Mouse (Mus musculus): ENCODE results near the gene Gsn.

The Gsn gene

DNA sequence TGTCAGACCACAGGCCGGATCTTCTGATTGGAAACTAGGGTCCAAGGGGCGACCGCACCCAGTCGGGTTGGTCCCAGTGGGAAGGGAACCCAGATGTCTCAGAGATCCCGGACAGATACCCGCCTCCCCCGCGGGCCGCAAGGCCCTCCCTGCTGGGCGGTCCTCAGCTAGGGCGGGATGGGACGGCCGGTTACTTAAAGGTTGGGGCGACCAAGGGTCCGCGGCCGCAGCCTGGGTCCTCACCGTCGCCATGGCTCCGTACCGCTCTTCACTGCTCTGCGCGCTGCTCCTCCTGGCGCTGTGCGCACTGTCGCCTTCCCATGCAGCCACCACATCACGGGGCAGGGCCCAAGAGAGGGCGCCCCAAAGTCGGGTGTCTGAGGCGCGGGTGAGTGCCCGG, 26.0 kb downstream of the Gsn start:
- DNase-seq = peak; percentile 79

DNA sequence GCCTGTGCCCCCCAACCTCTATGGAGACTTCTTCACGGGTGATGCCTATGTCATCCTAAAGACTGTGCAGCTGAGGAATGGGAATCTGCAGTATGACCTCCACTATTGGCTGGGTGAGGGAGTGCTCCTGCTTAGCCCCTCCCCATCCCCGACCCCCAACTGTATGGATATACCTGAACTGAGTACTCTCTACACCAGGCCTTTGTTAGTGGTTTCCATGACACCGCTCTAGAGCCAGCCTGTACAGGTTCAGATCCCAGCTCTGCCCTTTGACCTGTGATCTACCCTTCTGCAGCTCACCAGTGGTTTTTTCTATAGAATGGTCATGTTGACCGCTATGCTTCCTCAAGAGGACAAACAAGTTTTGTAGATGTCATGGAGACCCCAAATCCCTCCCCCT, 27.8 kb downstream of the Gsn start:
- DNase-seq = no peak

GRCm38 (mm10) chr2:35285209-35285608, 29.0 kb downstream of the Gsn start:
- no peak for DNase-seq

GRCm38 (mm10) chr2:35287017-35287620, 30.9 kb downstream of the Gsn start:
- peak; percentile 88 for DNase-seq

GRCm38 (mm10) chr2:35288758-35289635, 32.8 kb downstream of the Gsn start:
- peak; percentile 93 for DNase-seq

DNA sequence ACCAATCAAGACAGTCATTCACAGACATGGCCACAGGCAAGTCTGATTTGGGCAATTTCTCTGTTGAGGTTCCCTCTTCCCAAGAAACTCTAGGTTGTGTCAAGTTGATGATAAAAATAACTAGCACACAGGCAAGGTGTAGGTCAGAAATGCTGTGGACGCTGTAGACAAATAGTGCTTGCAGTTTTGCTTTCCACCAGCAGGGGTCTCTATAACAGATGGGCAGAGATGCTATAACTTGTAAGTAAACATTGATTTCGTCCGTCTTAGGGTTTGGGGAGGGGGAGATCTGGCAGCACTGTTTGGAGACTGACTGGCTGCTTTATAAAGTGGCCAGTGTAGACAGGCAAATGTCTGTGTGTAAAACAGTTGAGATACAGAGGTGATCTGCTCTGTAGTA, 35.7 kb downstream of the Gsn start:
- DNase-seq = peak; percentile 79

DNA sequence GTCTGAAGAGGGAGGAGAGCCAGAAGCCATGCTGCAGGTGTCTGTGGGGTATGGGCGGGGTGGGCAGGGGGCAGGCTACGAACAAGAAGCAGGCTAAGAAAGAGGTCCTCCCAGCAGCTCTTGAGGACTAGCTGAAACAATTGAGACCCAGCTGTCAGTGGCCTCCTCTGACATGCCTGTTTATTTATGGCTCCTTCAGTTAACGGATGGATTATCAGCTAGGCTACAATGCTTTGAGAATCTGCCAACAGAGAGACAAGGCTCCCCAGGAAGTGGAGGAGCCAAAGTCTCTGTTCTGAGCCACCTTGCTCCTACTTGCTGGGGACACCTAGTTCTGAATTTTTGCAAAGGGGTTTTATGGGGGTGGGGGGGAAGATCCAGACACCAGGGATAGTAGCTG, 36.5 kb downstream of the Gsn start:
- no peak for DNase-seq

DNA sequence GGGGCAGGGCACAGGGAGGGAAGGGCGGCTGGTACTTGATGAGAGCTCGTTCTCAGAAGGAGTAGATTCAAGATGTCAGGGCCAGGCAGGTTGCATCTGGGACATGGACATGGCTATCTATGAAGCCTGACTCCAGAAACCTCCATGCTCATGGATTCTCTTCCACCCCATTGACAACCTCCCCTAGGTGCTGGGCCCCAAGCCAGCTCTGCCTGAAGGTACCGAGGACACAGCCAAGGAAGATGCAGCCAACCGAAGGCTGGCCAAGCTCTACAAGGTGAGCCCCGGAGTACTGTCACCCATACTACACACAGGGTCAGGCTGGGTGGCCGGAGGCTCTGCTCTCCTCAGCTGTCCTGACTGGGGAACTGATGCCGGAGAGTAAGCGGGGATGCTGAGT, 37.1 kb downstream of the Gsn start:
- DNase-seq = no peak

- DNase-seq = peak; percentile 90
Observed at GRCm38 (mm10) chr2:35297703-35298332, 41.6 kb downstream of the Gsn start.

- no peak for DNase-seq
Observed at GRCm38 (mm10) chr2:35299437-35299836, 43.3 kb downstream of the Gsn start.

DNA sequence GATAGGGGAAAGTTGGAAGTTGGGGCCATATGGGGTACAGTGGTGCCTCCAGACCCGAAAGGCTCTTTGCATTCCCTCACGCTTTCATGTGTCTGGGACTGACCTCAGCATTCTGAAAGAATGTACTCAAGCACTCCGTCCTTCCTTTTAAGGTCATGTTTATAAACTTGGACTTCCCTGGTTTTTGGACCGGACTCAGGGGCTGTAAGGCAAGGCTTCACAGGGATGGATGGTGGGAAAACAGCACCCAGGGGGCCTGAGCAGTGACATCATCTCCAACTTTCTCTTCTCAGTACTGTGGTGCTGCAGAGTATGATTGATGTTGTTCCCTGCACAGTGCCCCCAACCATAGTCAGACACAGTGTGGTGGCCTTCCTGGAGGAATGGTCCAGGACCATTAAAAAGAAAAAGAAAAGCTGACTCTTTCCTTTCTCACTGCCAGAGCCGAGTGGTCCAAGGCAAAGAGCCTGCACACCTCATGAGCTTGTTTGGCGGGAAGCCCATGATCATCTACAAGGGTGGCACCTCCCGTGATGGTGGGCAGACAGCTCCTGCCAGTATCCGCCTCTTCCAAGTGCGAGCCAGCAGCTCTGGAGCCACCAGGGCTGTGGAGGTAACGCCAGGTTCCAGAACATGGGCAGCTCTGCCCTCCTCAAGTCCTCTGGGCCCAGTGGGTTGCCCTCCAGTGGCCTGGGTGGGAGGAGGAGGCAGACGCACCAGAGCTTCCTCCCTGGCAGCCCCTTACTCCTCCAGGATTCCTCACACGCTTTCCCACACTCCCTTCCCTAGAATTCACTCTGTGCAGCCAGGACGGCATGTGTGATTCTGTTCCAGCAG, 46.1 kb downstream of the Gsn start:
- DNase-seq = peak; percentile 39

GRCm38 (mm10) chr2:35308166-35308565, 52.0 kb downstream of the Gsn start:
- peak; percentile 59 for DNase-seq

GRCm38 (mm10) chr2:35309906-35310493, 53.8 kb downstream of the Gsn start:
- DNase-seq = no peak

GRCm38 (mm10) chr2:35314300-35314699, 58.1 kb downstream of the Gsn start:
- no peak for DNase-seq

- no peak for DNase-seq
Observed at GRCm38 (mm10) chr2:35317604-35318003, 61.4 kb downstream of the Gsn start.

DNA sequence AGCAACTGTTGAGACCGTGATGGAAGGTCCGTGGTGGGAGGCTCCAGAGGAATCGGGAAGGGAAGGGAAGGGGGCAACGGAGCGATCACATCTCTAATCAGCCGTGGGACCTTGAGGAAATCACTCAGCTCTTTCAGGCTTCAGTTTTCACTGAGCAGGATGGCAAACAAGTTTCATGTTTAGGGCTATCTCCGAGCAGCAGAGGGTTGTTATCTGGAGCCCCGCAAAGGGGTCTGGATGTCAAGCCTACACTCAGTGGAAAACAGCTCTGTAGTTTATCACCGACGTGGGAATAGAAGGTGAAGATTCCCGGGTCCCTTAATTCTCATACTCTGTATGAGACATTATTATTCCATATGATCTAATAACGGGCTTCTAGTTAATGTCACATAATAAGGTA, 62.2 kb downstream of the Gsn start:
- DNase-seq = no peak

DNA sequence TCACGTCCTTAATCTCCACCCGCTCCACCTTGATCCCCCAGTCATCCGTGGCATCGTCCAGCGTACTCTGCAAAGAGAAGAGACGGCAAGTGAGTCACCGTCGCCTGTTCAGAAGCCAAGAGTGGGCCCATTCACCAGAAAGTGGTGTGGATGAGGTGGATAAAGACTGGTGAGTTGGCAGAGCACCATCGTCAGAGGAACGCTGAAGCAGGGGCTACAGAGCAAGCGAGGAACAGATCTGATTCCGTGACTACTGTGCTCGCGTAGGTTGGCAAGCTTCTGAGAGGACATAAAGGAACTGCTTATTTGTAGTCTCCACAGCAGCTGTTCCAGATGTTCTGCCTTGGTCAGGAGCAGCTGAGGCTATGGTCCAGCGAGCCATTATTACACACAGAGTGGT, 64.2 kb downstream of the Gsn start:
- DNase-seq = no peak

DNA sequence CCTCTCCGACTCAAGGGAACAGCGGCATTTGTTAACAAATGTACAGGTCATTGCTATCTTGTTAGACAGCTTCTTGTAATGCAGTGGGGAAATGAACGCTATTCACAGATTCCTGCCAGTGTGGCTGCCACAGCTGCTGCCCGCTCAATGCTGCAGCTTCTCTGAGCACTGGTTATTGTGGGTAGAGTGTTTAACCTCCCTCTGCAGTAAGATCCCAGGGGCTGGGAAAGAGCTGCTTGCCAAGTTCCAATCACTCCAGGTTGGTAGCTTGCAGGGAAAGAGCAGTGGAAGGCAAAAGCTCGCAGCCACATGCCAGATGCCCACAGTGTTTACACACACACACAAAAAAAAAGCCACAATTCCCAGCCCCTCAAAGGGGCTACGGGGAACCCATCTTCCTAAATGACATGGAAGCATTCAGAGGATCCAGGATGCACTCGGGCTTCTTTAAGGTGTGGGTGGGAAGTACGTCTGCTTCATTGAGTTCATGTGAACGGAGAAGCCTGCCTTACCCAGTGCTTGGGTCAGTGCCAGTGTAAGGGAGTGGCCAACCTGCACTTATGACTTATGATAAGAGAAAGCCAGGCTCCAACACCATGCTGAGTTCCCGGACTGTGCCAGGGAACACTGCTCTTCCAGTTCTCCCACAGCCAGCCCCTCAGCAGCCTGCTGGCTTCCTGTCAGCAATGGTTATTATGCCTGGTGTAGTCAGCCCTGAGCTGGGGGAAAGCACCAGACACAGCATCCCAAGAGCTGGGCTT, 66.4 kb downstream of the Gsn start:
- DNase-seq = peak; percentile 87

- no peak for DNase-seq
Observed at GRCm38 (mm10) chr2:35325930-35326329, 69.8 kb downstream of the Gsn start.

- peak; percentile 42 for DNase-seq
Observed at GRCm38 (mm10) chr2:35326931-35327330, 70.8 kb downstream of the Gsn start.

DNA sequence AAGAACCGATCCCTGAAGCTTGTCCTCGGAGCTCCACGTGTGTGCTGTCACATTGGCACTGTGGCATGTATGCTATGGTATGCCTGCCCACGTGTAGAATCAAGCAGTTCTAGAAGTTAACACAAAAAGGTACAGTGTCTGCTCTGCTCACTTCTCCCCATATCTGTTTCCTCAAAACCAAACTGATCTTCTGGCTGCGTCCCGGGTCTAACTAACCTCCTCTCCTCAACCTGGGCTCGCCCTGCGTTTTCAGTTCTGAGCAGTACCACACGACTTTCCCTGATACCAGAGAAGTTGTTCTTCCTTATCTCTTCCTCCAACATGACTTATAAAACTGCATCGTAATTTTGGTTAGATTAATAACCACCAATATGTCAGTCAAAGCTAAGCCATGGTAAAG, 71.4 kb downstream of the Gsn start:
- no peak for DNase-seq
